Mouse (Mus musculus) heart, postnatal 36 days (tissue): ENCODE measurements around the gene Atrnl1. TPM values are rescaled to one million over a fixed set of nuclear protein-coding genes. Genes with fewer than 3 reads are reported as not detected.
"Not testable (repeated sequence)": the region's sequence is repeated elsewhere in the genome, so short reads cannot be mapped to it uniquely, and the experiment has no call there.

Experiments
- DNase-seq, 2 experiments: peaks; one replicate each; pipeline ENCODE4 v3.0.0; 2021 to 2022
- intact Hi-C: fragments of 180-260 bp; cut with DNase I; formaldehyde crosslinking; loops from one replicate; pipeline ENCODE4 v1.15.1; 2025
- total RNA-seq, 2 experiments: library from RNA; stranded (reverse); gene quantifications; 2 replicates each; pipeline ENCODE4 v1.2.3; 2021

Gene Atrnl1
- total RNA-seq, 2 experiments from 2014 or later: 15.4 to 15.8 TPM

DNA sequence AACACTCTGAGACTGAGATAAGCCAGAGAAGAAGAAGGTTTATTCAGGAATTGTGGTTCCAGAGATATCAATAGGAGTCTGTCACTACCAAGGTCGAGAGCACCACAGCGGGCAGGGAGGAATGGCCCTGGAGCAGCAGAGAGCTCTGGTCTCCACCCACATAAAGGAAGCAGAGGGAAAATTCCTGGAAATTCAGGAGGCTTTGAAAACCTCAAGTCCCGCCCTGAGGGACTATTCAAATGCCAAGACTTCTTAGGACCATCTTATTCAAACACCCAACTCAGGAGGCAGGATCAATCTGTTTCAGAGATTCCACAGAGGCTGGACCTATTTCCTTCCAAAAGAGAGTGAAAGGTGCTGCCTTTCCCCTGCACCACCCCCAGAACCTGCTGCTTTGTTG, 345.6 kb downstream of the Atrnl1 start:
- intact Hi-C loops: no loop called here
- DNase-seq: no peak

DNA sequence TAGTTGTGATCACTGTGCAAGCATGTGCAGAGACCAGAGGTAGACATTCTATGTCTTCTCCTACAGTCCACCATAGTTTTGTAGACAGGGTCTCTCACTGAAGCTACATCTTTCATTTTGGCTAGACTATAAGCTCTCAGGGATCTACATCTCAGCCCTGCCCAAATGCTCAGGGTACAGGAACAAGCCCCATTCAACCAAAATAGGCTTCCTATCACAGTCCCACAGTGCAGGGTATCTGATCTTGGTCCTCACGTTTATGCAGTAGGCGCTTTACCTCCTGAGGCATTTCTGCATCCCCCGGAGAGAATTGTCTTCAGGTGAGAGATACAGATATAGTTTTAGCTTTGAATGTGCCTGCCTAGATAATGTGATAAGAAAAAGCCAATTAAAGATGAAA, 346.5 kb downstream of the Atrnl1 start:
- intact Hi-C loops: no loop called here
- DNase-seq: no peak

GRCm38 (mm10) chr19:57958154-57958553, 347.3 kb downstream of the Atrnl1 start:
- intact Hi-C loops: no loop called here
- DNase-seq: no peak

- no peak for DNase-seq
- intact Hi-C loops: no loop called here
Observed at GRCm38 (mm10) chr19:57958726-57959125, 347.9 kb downstream of the Atrnl1 start.

DNA sequence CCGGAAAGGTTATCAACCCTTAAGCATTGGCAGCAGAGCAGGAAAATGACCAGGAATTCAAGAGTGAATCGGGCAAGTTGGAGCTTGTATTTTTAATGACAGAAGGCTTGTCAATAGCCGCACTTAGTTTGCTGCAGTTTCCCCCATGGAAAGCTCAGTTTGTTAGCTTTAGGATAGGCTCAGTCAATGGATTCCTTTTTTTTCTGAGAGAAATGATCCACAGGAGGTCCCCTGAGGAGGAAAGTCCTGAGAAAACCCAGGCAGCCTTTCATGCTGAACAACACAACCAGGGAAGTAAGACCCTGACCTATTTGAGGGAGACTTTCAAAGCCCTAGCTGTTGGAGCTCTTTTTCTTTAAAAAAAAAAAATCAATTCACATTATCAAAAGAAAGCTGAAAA, 350.5 kb downstream of the Atrnl1 start:
- intact Hi-C loops: no loop called here
- DNase-seq: no peak

DNA sequence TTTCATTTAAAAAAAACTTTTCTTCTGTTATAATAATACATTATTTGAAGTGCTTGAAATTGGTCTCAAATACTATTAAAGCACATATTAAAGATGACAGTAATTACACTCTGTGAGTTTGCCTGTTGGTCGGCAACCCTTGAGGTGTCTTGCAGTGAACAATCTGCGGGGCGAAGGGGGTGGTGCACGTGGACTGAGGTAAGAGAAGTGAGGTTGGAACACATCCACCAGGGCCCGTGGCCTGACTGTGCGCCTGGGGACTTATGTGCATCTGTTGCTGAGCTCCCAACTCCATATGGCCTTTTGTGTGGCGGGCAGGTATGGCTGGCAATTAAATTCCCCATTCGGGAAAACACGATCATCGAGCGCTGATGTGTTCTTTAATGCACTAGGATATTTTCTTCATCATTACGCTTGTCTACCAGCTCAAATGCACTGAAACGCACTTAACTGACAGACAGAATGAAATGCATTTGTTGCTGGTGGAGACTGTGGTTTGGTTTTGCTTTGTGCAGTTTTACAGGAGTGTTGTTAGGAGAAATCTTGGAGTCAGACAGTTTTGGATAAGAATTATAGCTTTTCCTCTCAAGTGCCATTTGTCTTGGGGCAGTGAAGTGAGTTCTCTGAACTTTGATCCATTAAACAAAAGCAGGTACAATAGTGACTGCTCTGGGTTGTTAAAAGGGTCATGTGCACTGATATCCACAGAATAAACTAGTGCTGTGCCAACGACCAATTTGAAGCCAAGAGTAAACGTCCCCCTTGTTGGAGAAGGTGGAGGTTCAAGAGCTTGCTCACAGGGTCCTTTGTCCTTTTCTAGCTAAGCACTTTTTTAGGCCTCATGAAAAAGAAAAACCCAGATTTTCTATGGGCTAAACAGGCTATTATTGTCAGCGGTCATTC, 351.2 kb downstream of the Atrnl1 start:
- intact Hi-C loops: no loop called here
- no peak for DNase-seq

- no peak for DNase-seq
- intact Hi-C loops: no loop called here
Observed at GRCm38 (mm10) chr19:57963874-57964273, 353.0 kb downstream of the Atrnl1 start.

- no peak for DNase-seq
- intact Hi-C loops: no loop called here
Observed at GRCm38 (mm10) chr19:57969766-57970165, 358.9 kb downstream of the Atrnl1 start.

GRCm38 (mm10) chr19:57970342-57970895, 359.6 kb downstream of the Atrnl1 start:
- no peak for DNase-seq
- intact Hi-C loops: no loop called here

- intact Hi-C loops: no loop called here
- no peak for DNase-seq
Observed at GRCm38 (mm10) chr19:57975201-57975600, 364.4 kb downstream of the Atrnl1 start.

DNA sequence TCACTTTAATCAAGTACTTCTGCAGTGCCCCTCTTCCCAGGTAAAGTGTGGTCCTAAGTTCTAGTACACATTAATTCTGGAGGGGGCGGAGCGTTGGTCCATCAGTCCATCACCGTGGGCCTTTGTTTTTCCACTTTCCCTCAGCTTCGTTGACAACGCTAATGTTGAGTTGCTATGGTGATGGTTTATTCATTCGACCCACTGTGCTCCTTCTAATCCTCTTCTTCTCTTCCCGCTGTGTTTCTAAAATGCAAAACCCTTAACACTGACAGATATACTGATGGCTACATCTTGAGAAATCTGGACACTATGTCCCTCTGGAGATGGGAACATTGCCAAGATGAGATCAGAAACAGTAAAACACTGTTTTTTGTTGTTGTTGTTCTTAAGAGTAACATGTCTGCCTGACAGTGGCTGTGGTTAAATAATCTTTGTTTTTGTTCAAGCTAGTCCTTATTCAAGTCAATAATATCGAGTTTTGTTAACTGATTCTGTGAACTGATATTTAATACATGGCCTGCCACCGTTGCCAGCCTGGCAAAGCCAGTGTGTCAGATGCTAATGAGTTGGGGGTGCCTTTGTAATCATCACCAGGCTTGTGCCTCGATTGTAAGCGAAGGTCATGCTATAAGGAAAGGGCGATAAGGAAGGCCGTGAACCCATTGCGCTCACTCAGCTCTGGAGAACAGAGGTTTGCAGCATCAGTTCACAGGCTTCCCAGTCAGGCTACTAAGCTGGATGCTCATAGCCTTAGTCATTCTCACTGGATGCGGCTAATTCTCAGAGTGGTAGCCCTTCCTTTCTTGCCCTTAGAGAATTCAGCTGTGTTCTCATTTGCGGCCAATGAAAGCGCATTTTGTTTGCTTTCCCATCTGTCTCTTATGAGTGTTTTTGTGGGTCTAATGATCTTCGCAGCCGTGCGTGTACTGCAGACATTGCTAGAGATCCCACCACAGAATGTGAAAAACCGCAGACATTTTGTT, 375.4 kb downstream of the Atrnl1 start:
- intact Hi-C loops: no loop called here
- DNase-seq: no peak

DNA sequence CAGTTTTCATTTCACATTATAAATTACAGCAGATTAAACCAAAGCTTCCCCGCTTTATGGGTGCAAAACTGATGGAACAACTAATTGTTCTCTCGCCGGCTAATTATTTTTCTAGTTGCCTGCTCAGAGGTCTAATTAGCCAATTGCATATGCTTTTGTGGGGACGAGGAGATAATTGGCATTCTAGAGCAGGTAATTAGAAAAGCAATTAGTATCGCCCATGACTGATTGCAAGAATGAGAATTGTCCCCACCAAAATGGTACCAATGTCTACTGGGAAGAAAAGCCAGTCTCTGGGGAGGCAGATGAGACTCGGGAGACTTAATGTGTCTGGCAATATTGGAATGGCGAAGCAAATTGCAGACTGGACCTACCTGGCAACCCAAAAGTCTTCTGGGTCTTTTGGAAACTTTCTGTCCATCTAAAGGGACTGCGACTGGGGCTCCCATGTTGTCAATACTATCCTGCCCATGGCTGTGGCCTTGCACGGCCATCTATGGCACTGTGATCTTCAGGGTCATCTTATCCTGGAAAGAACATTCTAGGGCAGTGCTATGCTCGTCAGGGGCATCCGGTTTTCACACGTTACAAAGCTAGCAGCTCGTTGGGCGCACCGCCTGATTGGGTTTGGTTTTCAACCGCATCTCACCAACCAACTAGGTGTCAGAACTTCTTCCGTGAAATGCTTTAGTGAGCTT, 377.0 kb downstream of the Atrnl1 start:
- intact Hi-C loops: no loop called here

DNA sequence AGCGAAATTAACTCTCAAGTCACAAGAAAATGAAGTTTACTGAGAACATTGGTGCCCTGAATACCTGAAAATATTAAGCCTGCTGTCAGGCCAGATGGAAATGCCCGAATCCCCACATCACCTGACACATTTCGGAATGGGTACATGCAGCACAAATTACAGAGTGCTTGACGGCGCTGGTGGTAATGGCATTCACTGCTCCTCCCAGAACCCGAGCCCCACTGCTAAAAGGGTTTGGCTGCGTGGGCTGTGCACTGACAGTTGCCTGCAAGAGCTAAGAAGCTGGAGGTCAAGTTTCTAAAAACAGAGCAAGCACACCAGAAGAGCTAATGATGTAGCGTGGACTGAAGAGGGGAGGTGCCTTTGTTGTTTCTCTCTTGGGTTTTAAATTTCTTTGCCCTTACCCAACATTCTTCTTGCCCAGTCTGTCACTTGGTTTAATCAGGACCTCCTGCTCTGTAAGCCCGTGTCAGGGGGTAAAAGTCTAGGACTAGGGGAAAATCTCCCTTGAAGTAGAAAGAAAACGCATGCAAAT, 377.8 kb downstream of the Atrnl1 start:
- intact Hi-C loops: no loop called here
- DNase-seq: no peak

More for the DNA sequence above, 377.0 kb downstream of the Atrnl1 start:
- no peak for DNase-seq

- intact Hi-C loops: no loop called here
Observed at GRCm38 (mm10) chr19:57991099-57991760, 380.4 kb downstream of the Atrnl1 start.

DNA sequence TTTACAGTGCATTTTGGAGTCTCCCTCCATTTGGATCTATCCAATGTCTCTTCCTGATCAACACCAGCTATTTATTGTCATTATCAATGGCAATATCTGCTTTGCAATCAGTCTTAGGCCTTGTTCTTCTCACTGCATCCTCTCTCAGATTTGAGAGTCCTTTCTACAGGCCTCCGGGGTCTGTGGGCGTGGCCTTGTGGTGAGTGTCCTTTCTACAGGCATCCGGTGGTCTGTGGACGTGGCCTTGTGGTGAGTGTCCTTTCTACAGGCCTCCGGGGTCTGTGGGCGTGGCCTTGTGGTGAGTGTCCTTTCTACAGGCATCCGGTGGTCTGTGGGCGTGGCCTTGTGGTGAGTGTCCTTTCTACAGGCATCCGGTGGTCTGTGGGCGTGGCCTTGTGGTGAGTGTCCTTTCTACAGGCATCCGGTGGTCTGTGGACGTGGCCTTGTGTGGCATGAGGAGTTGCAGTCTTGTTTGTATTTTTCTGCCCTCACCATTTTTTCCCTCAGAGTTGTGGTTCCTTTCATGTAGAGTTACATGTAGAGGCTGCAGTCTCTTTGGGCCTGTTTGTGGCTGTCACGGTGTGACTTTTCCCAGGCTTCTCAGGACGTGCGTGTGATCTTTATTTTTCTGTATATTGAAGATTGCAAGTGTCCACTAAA, 383.5 kb downstream of the Atrnl1 start:
- intact Hi-C loops, DNase-seq: not testable (repeated sequence)

More at GRCm38 (mm10) chr19:57991099-57991760, 380.4 kb downstream of the Atrnl1 start:
- DNase-seq: no peak

GRCm38 (mm10) chr19:57995015-57995414, 384.2 kb downstream of the Atrnl1 start:
- intact Hi-C loops: no loop called here
- DNase-seq: no peak

DNA sequence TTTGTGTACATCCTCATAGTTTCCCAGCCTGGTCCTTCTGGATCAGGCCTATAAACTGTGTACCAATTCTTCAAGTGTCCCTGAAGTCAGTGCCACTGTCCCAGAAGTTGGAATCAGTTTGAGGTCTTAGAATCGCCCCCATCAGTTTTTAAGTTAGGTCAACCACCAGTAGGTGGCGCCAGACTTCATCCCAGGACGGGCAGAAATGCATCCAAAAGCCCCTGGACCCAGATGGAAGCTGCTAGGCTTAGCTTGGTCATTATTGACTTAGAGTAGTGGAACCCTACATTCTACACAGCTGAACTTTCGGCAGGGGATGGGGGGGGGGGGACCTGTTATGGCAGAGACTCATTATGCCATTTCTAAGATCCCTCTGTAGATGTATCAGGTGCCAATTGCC, 387.1 kb downstream of the Atrnl1 start:
- intact Hi-C loops: loop anchor here (1.0 kb wide), 1 partner anchor 471 kb away; no protein-coding TSS in a partner anchor
- DNase-seq: peak; percentile 22 to 39

GRCm38 (mm10) chr19:58011636-58012035, 400.8 kb downstream of the Atrnl1 start:
- no peak for DNase-seq
- intact Hi-C loops: no loop called here

DNA sequence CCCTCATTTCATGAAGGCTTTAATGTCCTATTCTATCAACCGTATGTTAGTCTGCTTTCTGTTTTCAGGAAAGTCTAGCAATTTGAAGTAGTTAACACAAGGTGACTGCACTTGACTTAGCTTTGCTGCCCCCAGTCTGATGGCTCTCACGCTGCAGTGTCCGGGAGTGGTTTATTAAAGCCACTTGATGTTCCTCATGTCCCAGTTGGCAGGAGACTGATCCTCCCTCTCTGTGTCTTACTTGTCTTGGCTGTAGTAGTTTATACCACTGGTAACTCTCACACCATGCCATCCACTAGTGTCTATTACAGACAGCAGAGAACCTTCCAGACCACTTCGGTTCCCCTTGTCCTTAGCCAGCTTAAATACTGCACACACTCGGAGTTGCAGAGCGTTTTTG, 404.9 kb downstream of the Atrnl1 start:
- no peak for DNase-seq
- intact Hi-C loops: no loop called here
